Mouse (Mus musculus) embryonic stem cell, embryonic (primary cell): ENCODE data around the gene Fkbp1b.
"Not testable (repeated sequence)": the region's sequence is repeated elsewhere in the genome, so short reads cannot be mapped to it uniquely, and the experiment has no call there.

Experiments
- CTCF ChIA-PET, 4 experiments: fragments of 300-600 bp in 2 of 4; fragments of 350-600 bp in 2 of 4; sonication (Branson Sonifier 250); formaldehyde crosslinking; loops; one replicate each; lab custom pipeline; 2022; ENCODE audit warnings: inconsistent platforms in 2 of 4; lab: Charles Lee
- POLR2A ChIA-PET, 4 experiments: fragments of 300-600 bp in 2 of 4; fragments of 350-600 bp in 2 of 4; sonication (Branson Sonifier 250); formaldehyde crosslinking; loops; one replicate each; lab custom pipeline; 2022; ENCODE audit warnings: antibody characterized with exemption in 4 of 4, inconsistent platforms in 1 of 4; lab: Charles Lee

The Fkbp1b gene

GRCm38 (mm10) chr12:4816680-4817360, 24.6 kb downstream of the Fkbp1b start:
- POLR2A ChIA-PET = interaction anchor here (0.5 to 2.9 kb wide), 76 partner anchors 9 to 1058 kb away, joined by 3 to 33 read pairs (median 4); partner anchors contain the start of genes Atad2b (in 3 of the 4), Fam228b (in 3 of the 4), Pfn4 (in 3 of the 4) and Fkbp1b (in 2 of the 4)
- CTCF ChIA-PET = interaction anchor here in 2 of 4 experiments (0.6 to 1.2 kb wide), 6 partner anchors 23 to 1544 kb away, joined by 3 to 4 read pairs (median 3); partner anchors contain the start of genes Atad2b (in 1 of the 2) and Fam228b (in 1 of the 2)

GRCm38 (mm10) chr12:4813636-4814035, 27.8 kb downstream of the Fkbp1b start:
- ChIA-PET CTCF (interaction anchor here in 2 of 4 experiments (0.6 to 1.1 kb wide), 2 partner anchors 20 to 91 kb away, joined by 3 read pairs; no protein-coding TSS in a partner anchor), POLR2A (interaction anchor here in 3 of 4 experiments (0.8 to 2.6 kb wide), 4 partner anchors 15 to 48 kb away, joined by 3 to 7 read pairs (median 5); partner anchors contain the start of genes Fam228b (in 1 of the 3) and Pfn4 (in 1 of the 3))

GRCm38 (mm10) chr12:4811705-4812104, 29.7 kb downstream of the Fkbp1b start:
- ChIA-PET CTCF (no interaction called here), POLR2A (interaction anchor here in 1 of 4 experiments (1.2 kb wide), 2 partner anchors 12 to 20 kb away, joined by 3 read pairs; no protein-coding TSS in a partner anchor)

GRCm38 (mm10) chr12:4811036-4811435, 30.4 kb downstream of the Fkbp1b start:
- ChIA-PET CTCF (no interaction called here), POLR2A (no interaction called here)

- CTCF ChIA-PET = interaction anchor here in 2 of 4 experiments (0.6 kb wide), 2 partner anchors 67 to 214 kb away, joined by 3 to 7 read pairs; no protein-coding TSS in a partner anchor
- POLR2A ChIA-PET = interaction anchor here in 2 of 4 experiments (0.8 to 3.1 kb wide), 4 partner anchors 20 to 28 kb away, joined by 3 to 14 read pairs (median 6); partner anchors contain the start of gene Sf3b6 (in 2 of the 2)
Measured at GRCm38 (mm10) chr12:4797471-4797870, 43.9 kb downstream of the Fkbp1b start.

GRCm38 (mm10) chr12:4793718-4794117, 47.7 kb downstream of the Fkbp1b start:
- POLR2A ChIA-PET = interaction anchor here in 2 of 4 experiments (1.1 to 2.8 kb wide), 9 partner anchors 10 to 242 kb away, joined by 3 to 18 read pairs (median 5); partner anchors contain the start of genes Fam228b (in 2 of the 2), Pfn4 (in 2 of the 2) and Sf3b6 (in 2 of the 2)
- CTCF ChIA-PET = interaction anchor here in 3 of 4 experiments (0.6 to 1.4 kb wide), 7 partner anchors 18 to 287 kb away, joined by 3 to 4 read pairs (median 3); partner anchors contain the start of gene Fam228b (in 1 of the 3)

- CTCF ChIA-PET, POLR2A ChIA-PET: not testable (repeated sequence)
Measured at GRCm38 (mm10) chr12:4788128-4788527, 53.3 kb downstream of the Fkbp1b start.

GRCm38 (mm10) chr12:4784466-4784865, 56.9 kb downstream of the Fkbp1b start:
- ChIA-PET CTCF (interaction anchor here in 1 of 4 experiments (0.6 kb wide), 1 partner anchor 172 kb away, joined by 3 read pairs; no protein-coding TSS in a partner anchor), POLR2A (interaction anchor here in 2 of 4 experiments (1.1 to 1.4 kb wide), 2 partner anchors 9 to 33 kb away, joined by 3 to 5 read pairs; partner anchors contain the start of gene Sf3b6 (in 1 of the 2))

- POLR2A ChIA-PET = interaction anchor here in 1 of 4 experiments (0.7 to 1.4 kb wide), 2 partner anchors 10 to 392 kb away, joined by 3 to 5 read pairs; no protein-coding TSS in a partner anchor
- CTCF ChIA-PET = interaction anchor here in 2 of 4 experiments (0.6 to 0.7 kb wide), 2 partner anchors 172 to 503 kb away, joined by 3 read pairs; no protein-coding TSS in a partner anchor
Measured at GRCm38 (mm10) chr12:4783598-4783997, 57.8 kb downstream of the Fkbp1b start.
